Mouse (Mus musculus): ENCODE results near the gene Ncbp1. TPM values are rescaled to one million over a fixed set of nuclear protein-coding genes. Genes with fewer than 3 reads are reported as not detected.
A peak's percentile ranks its signal among the peaks of the same experiment; 100 is the strongest.

Ncbp1 gene
- polyA plus RNA-seq, 1 experiment, result 63.9 TPM

DNA sequence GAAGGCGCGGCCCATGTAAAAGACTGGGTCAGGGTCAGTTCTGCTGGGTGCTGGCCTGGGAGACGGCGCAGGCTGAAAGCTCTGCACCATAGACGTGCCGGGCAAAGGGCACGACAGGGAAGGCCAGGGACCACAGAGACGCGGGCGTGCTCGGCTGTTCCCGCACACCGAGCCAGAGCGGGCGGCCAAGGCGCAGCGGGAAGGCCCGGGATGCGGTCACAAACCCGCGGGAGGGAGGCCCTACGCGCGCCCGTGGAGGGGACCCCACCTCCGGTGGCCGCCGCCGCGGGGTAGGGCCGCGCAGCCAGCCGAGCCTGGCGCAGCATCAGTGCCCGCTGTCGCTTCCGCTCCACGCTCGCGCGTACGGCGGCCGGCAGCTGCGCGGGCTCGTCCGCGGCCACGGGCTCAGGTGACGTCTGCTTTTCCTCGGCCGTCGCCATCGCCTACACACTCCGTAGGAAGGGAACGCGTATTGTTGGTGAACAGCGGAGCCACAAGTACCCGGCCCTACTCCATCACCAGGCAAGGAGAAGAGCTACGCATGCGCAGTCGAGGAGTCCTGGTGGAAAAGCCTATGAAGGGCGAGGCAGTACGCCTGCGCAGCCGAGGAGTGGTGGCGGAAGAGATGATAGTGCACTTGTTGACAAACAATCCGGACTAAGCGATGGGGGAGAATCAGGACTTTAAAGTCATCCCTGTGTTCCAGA, 57.5 kb downstream of the Ncbp1 start, which contains the start of gene Xpa:
Xpa (minus strand) TSS at position 531 of the 707 bp plus-strand sequence.
- Histone ChIP-seq H3K4me1 (ENCODE audit: control insufficient read depth, insufficient read depth, low read length) (0 out of 2 replicates have a peak, but pooled peaks cover 3% of the 10 kb centered on the region), H3K27ac (ENCODE audit: insufficient read depth, low read length) (0 out of 2 replicates have a peak within 1 kb of the TSS, but pooled peaks have one; percentile 2), H3K4me3 (ENCODE audit: insufficient read depth, low read length) (peak within 1 kb of the TSS; percentile 68)
- TF ChIP-seq CTCF (IDR thresholded peaks at IDR 0.05; ENCODE audit: borderline replicate concordance, insufficient read depth, low read length), result no peak
- peak; percentile 98 for TF ChIP-seq POLR2A (IDR thresholded peaks at IDR 0.05; ENCODE audit: low read depth, low read length)

DNA sequence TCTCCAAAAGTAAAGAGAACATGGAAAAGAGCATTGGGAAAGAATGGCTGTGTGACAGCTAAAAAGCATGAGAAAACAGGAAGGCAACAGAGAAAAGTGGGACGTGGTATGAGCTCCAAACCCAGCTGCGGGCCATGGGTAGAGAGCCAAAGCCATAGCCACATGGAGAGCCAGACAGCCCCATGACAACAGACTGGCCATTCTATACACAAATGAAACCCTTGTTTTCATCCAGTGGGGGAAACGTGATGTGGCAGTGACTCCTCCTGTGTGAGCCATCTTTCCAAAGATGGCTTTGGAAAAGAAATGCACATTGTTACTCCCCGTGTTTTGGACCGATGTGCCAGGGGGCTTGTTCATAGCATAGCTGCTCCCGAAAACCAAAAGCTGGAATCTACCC, 58.1 kb downstream of the Ncbp1 start:
- H3K27ac ChIP-seq (ENCODE audit: insufficient read depth, low read length), result no peak overlapping the region
- no peak for TF ChIP-seq CTCF (IDR thresholded peaks at IDR 0.05; ENCODE audit: borderline replicate concordance, insufficient read depth, low read length)
- no peak for TF ChIP-seq POLR2A (IDR thresholded peaks at IDR 0.05; ENCODE audit: low read depth, low read length)
- peak overlapping the region; percentile 68 for H3K4me3 ChIP-seq (ENCODE audit: insufficient read depth, low read length)
- H3K4me1 ChIP-seq (ENCODE audit: control insufficient read depth, insufficient read depth, low read length), result 0 out of 2 replicates have a peak, but pooled peaks cover 3% of the 10 kb centered on the region

DNA sequence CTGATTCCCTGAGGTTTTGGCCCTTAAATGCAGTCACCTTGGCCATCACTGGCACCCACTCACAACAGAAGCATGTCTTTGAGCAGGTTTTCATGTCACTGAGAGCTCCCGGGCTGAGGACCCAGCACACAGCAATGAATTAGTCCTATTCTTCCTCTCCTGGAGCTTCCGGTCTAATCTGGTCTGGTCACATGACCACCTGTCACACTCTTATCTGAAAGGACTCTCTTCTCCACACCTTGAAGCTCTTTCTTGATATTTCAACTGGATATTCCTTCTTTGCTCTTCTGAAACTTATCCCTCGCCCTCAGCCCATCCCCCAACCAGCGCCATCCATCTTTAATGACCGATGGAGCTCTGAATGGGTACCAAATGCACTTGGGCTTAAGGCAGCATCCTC, 59.7 kb downstream of the Ncbp1 start:
- 0 out of 2 replicates have a peak, but pooled peaks cover 3% of the 10 kb centered on the region for H3K4me1 ChIP-seq (ENCODE audit: control insufficient read depth, insufficient read depth, low read length)
- no peak overlapping the region for H3K4me3 ChIP-seq (ENCODE audit: insufficient read depth, low read length)
- no peak overlapping the region for H3K27ac ChIP-seq (ENCODE audit: insufficient read depth, low read length)
- TF ChIP-seq CTCF (IDR thresholded peaks at IDR 0.05; ENCODE audit: borderline replicate concordance, insufficient read depth, low read length), result no peak
- TF ChIP-seq POLR2A (IDR thresholded peaks at IDR 0.05; ENCODE audit: low read depth, low read length), result no peak

DNA sequence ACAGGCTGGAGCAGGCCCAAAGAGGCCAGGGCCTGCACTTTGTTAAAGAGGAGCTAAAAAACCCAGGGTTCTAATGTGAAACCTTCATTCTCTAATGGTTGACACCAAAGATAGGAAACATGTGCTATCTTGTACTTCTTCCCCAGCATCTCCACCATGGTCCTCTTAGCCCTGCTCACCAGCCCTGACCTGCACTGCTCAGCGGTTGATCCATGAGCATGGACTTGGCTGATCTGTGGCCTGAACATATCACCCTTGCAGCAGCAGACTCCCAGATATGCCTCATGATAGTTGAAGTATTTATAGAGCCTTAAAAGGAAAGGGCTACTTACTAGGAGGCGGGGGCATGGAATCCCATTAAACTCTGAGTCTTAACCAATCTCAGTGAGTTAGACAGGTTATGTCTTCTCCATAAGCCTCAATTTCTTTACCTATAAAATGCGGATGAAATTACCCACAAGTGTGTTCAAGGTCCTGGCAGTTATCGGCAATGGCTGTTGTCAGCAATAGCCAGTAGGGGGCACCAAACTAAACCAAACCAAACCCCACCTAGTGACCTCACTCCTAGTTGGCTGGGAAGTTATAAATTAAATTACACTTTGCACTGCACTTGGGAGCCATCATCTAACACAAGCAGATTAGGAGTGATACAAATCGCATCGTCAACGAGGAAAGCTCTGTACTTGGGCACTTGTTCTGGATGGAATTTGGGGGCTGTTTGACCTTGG, 63.6 kb downstream of the Ncbp1 start:
- Histone ChIP-seq H3K4me1 (ENCODE audit: control insufficient read depth, insufficient read depth, low read length) (no peaks in the 10 kb centered on the region), H3K4me3 (ENCODE audit: insufficient read depth, low read length) (no peak overlapping the region), H3K27ac (ENCODE audit: insufficient read depth, low read length) (no peak overlapping the region)
- TF ChIP-seq POLR2A (IDR thresholded peaks at IDR 0.05; ENCODE audit: low read depth, low read length) (no peak), CTCF (IDR thresholded peaks at IDR 0.05; ENCODE audit: borderline replicate concordance, insufficient read depth, low read length) (0 out of 2 replicates have a peak, but pooled peaks have one; percentile 25)

DNA sequence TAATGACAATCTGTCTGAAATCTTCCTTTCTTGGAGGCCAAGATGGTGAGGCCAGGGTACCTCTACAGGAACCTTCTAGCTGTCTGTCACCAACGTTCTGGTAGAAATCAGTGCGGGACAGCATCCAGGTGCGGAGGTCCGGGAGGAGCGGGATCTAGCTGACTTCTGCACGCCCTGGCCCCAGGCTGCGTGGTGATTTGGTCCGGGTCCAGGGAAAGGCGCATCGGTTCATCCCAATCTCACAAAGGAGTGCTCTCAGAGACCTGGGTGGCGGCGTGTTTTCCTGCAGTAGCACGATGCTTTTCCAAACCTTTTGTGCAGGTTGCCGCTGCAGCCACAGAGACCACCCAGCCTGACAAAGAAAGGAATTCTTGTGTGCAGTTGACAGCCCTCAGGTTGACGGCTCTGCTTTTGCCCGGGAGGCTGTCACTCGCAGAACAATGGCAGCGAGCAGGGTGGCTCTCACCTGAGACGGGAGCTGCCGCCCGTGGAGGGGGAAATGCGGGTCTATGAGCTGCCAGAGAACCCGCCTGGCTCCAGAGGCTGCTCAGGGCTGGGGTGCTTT, 64.2 kb downstream of the Ncbp1 start:
- Histone ChIP-seq H3K4me3 (ENCODE audit: insufficient read depth, low read length) (no peak overlapping the region), H3K27ac (ENCODE audit: insufficient read depth, low read length) (no peak overlapping the region), H3K4me1 (ENCODE audit: control insufficient read depth, insufficient read depth, low read length) (no peaks in the 10 kb centered on the region)
- TF ChIP-seq POLR2A (IDR thresholded peaks at IDR 0.05; ENCODE audit: low read depth, low read length) (no peak), CTCF (IDR thresholded peaks at IDR 0.05; ENCODE audit: borderline replicate concordance, insufficient read depth, low read length) (no peak)

DNA sequence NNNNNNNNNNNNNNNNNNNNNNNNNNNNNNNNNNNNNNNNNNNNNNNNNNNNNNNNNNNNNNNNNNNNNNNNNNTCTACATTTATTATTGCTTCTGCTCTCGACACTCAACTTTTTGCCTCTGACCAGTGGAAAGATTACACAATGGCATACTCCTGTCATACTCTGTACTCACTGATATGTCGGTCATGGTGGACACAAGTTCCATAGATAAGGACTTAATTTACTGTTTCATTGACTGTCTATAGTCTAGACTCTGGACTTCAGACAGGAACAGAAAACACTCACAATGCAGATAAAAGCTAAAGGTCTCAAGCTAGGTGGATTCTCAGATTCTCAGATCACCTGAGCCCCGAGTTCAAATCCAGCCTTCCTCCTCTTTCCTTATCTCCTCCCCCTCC, 82.7 kb downstream of the Ncbp1 start:
- H3K4me1 ChIP-seq (ENCODE audit: control insufficient read depth, insufficient read depth, low read length), result no peaks in the 10 kb centered on the region
- H3K4me3 ChIP-seq (ENCODE audit: insufficient read depth, low read length), result no peak overlapping the region
- TF ChIP-seq POLR2A (IDR thresholded peaks at IDR 0.05; ENCODE audit: low read depth, low read length), result no peak
- H3K27ac ChIP-seq (ENCODE audit: insufficient read depth, low read length), result no peak overlapping the region

Other genes with a start within 250 kb of the Ncbp1 start
- not detected in 2 replicates for gene Ccdc180, start 248.3 kb upstream of the Ncbp1 start, polyA plus RNA-seq (2011; ENCODE audit: insufficient read length, low read depth, missing spikeins)
- gene Tdrd7, start 173.3 kb upstream of the Ncbp1 start, polyA plus RNA-seq (2011; ENCODE audit: insufficient read length, low read depth, missing spikeins), result 22.0 and 25.6 TPM in 2 replicates
- 0.15 and 0.56 TPM in 2 replicates for gene Tmod1, start 99.7 kb upstream of the Ncbp1 start, polyA plus RNA-seq (2011; ENCODE audit: insufficient read length, low read depth, missing spikeins)
- 34.0 and 43.5 TPM in 2 replicates for gene Tstd2, start 81 bp downstream of the Ncbp1 start, polyA plus RNA-seq (2011; ENCODE audit: insufficient read length, low read depth, missing spikeins)
- 23.6 and 30.3 TPM in 2 replicates for gene Xpa, start 57.7 kb downstream of the Ncbp1 start, polyA plus RNA-seq (2011; ENCODE audit: insufficient read length, low read depth, missing spikeins)
- gene Foxe1, start 205.0 kb downstream of the Ncbp1 start, polyA plus RNA-seq (2011; ENCODE audit: insufficient read length, low read depth, missing spikeins), result not detected in 2 replicates